Mouse (Mus musculus) G1E (cell line): ENCODE results near the gene Mreg. TPM values are rescaled to one million over a fixed set of nuclear protein-coding genes. Genes with fewer than 3 reads are reported as not detected.
A peak's percentile ranks its signal among the peaks of the same experiment; 100 is the strongest.
"Not testable (repeated sequence)": the region's sequence is repeated elsewhere in the genome, so short reads cannot be mapped to it uniquely, and the experiment has no call there.

Experiments
- ATAC-seq: 2 replicates; pipeline ENCODE4 v1.8.0; 2016; ENCODE audit warnings: mild to moderate bottlenecking; ENCODE audit not compliant: insufficient number of reproducible peaks, poor library complexity, low FRiP score, severe bottlenecking; ENCODE audit errors: extremely low read depth
- DNase-seq: peaks from one replicate; pipeline ENCODE4 v3.0.0; 2012; ENCODE audit warnings: low spot score
- H3K27me3 ChIP-seq: 2 replicates; pipeline ENCODE4 v1.6.1; 2012; ENCODE audit warnings: mild to moderate bottlenecking, low read length, inconsistent platforms; ENCODE audit not compliant: insufficient read depth
- H3K36me3 ChIP-seq: replicated peaks from 2 replicates; pipeline ENCODE3; 2012; ENCODE audit warnings: mild to moderate bottlenecking, inconsistent platforms
- H3K4me1 ChIP-seq: 2 replicates; pipeline ENCODE4 v1.6.1; 2012; ENCODE audit warnings: low read depth, low read length, inconsistent platforms, mixed read lengths; ENCODE audit not compliant: insufficient read depth
- H3K4me3 ChIP-seq: 2 replicates; pipeline ENCODE4 v1.5.1; 2012; ENCODE audit warnings: low read depth, mild to moderate bottlenecking, inconsistent platforms, low read length, moderate library complexity, mixed read lengths
- H3K9me3 ChIP-seq: replicated peaks from 2 replicates; pipeline ENCODE4 v1.6.1; 2012; ENCODE audit warnings: inconsistent platforms
- CTCF ChIP-seq: IDR thresholded peaks from 2 replicates; pipeline ENCODE4 v1.5.1; 2012; ENCODE audit warnings: low read depth, low read length, inconsistent platforms, mixed read lengths
- GATA1 ChIP-seq: IDR thresholded peaks from 2 replicates; pipeline ENCODE4 v1.6.1; 2012; ENCODE audit warnings: borderline replicate concordance, low read length, inconsistent platforms, mixed read lengths
- GATA2 ChIP-seq: IDR thresholded peaks from 2 replicates; pipeline ENCODE4 v1.6.1; 2012; ENCODE audit warnings: low read depth, low read length, inconsistent platforms, borderline replicate concordance
- POLR2AphosphoS5 ChIP-seq: IDR thresholded peaks from 2 replicates; pipeline ENCODE4 v1.6.1; 2012; ENCODE audit warnings: low read depth, low read length, inconsistent platforms; ENCODE audit not compliant: insufficient replicate concordance
- TAL1 ChIP-seq: conservative IDR thresholded peaks from 2 replicates; pipeline ENCODE4 v1.6.1; 2012; ENCODE audit warnings: low read depth, low read length, inconsistent platforms, mixed read lengths
- polyA plus RNA-seq: library from polyadenylated mRNA; stranded (reverse); fragments of >175 nt; gene quantifications from 2 replicates; pipeline ENCODE4 v1.2.3, GENCODE M21; 2012
- total RNA-seq, 2 experiments: library from RNA; stranded (forward) in 1 of 2; stranded (reverse) in 1 of 2; fragments of 200-1000 nt in 1 of 2; fragments of >200 nt in 1 of 2; fragmentation: Nextera tagmentation in 1 of 2; gene quantifications; 2 replicates each; pipeline ENCODE4 v1.2.3; 2014 to 2017

The Mreg gene
- total and polyA plus RNA-seq, 3 experiments, result 0.05 TPM; not detected in 2

DNA sequence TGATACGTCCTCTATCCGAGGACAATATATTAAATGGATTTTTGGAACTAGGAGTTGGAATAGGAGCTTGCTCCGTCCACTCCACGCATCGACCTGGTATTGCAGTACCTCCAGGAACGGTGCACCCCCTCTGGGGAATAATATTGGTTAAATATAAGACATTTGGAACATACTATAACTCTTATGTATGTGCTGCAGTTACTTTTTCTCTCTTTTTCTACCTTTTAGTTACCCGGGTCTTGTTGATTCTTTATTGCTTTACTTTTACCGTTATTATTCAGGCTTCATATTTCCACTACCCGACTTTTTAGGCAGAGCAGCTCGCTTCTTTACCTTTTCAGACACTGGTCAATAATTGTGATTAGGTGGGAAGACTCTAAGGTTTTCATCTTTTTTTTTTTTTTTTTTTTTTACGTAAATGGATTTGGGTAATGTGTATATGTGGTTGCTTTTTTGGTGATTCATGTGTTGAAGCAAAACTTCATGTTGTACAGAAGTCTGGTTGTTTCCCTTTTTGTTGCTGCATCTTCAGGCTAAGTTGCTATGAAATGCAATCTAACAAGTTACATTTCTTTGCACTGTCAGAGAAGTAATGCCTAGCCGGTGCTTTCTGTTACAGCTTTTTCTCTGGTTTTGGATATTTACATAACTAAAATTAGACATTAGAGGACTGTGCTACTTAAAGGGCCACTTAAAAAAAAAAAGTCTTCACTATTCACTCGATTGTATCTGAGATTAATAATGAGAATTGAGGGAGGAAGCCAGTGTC lies 25.1 kb upstream of the Mreg start:
- no peak overlapping the region for H3K4me3 ChIP-seq
- H3K4me1 ChIP-seq, result peaks cover 17% of the 10 kb centered on the region
- TF ChIP-seq GATA2, result no peak
- TF ChIP-seq GATA1, result no peak
- no peak for TF ChIP-seq TAL1
- TF ChIP-seq CTCF, result no peak
- TF ChIP-seq POLR2AphosphoS5, result no peak
- H3K9me3 ChIP-seq, result no peaks in the 10 kb centered on the region
- DNase-seq, result no peak
- H3K27me3 ChIP-seq, result peaks cover 28% of the 10 kb centered on the region
- no peaks in the 10 kb centered on the region for H3K36me3 ChIP-seq
- 0 out of 2 replicates have a peak, but pooled peaks have one; percentile 25 for ATAC-seq

DNA sequence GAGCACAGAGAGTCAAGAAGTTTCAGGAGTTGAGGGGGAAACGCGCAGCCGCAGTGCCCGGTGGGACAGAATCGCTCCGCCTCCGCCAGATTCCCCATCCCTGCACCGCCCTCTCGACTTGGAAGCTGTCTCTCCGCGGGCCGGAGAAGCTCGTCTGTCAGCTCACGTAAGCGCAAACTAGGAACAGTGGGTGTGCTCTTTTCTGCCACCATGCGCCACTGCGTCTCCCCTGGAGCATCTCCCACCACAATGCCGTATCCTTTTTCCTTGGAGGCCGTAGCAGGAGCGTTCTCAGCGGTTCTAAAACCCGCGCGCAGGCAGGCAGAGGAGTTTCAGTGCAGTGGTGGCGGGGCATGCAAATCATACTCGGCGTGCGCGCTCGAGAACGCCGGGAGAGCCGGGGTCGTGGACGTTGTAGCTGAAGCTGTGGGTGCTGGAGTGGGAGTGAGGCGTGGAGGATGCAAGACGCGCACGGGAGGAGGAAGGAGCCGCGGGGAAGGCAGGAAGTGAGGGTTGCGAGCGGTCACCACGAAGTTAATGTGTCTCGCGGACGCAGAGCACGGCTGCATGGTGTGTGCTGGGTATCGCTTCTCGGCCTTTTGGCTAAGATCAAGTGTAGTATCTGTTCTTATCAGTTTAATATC lies 24.4 kb upstream of the Mreg start:
- H3K36me3 ChIP-seq, H3K9me3 ChIP-seq, DNase-seq: not testable (repeated sequence)
- H3K27me3 ChIP-seq, result peaks cover 28% of the 10 kb centered on the region
- peak overlapping the region; percentile 11 for H3K4me3 ChIP-seq
- peak; percentile 74 for ATAC-seq
- peaks cover 17% of the 10 kb centered on the region for H3K4me1 ChIP-seq

- Histone ChIP-seq H3K27me3 (peaks cover 24% of the 10 kb centered on the region), H3K4me1 (peaks cover 10% of the 10 kb centered on the region)
- not testable (repeated sequence) for DNase-seq, H3K4me3 ChIP-seq, ATAC-seq, H3K9me3 ChIP-seq, H3K36me3 ChIP-seq
- TF ChIP-seq CTCF, result 0 out of 2 replicates have a peak, but pooled peaks have one; percentile 15
These were observed 20.5 kb upstream of the Mreg start for GRCm38 (mm10) chr1:72232592-72232991.

DNA sequence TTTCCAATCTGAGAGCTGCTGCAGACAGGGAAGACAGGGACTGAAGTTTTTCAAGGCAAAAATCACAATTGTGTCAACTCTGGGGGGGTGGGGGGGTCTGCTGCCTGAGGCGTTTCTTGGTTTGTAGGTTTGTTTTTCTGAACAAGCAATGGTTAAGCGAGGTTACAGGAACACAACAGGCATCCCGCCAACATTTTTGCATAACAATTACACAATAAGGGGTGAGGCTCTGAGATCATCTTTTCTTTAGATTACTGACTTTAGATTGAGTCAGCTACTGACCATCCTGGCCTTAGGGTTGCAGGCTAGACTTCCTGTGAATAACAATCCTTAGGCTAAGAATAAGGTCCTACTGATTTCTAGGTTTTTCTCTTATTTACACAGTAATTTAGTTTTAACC lies 16.9 kb upstream of the Mreg start:
- DNase-seq (no peak), ATAC-seq (no peak)
- peaks cover 21% of the 10 kb centered on the region for H3K4me1 ChIP-seq
- peaks cover 17% of the 10 kb centered on the region for H3K27me3 ChIP-seq
- H3K36me3 ChIP-seq, result no peaks in the 10 kb centered on the region
- no peak overlapping the region for H3K4me3 ChIP-seq
- H3K9me3 ChIP-seq, result peaks cover 6% of the 10 kb centered on the region
- TF ChIP-seq GATA1 (no peak), CTCF (no peak), POLR2AphosphoS5 (no peak), GATA2 (no peak), TAL1 (no peak)

DNA sequence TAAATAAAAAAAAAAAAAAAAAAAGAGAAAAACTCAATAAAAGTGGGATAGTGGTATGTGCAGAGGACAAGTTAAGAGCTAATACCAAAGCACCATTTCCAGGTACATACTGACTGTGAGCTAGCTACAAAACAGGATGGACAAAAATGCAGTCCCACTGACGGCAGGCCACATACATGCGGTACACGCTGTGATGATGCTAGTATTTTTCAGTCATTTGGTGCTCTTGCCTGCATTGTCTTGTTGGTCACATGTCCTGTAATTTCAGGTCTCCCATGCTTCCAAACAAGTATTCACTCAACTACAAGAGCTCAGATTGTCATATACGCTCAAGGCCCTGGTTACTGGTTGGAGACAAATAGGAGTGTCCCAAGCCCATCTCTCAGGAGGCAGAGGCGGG lies 15.4 kb upstream of the Mreg start:
- TF ChIP-seq GATA1, result no peak
- no peak for TF ChIP-seq POLR2AphosphoS5
- TF ChIP-seq CTCF, result no peak
- TF ChIP-seq GATA2, result no peak
- TF ChIP-seq TAL1, result no peak
- H3K27me3 ChIP-seq, result peaks cover 28% of the 10 kb centered on the region
- no peak for ATAC-seq
- peaks cover 21% of the 10 kb centered on the region for H3K4me1 ChIP-seq
- DNase-seq, result no peak
- no peaks in the 10 kb centered on the region for H3K36me3 ChIP-seq
- H3K4me3 ChIP-seq, result no peak overlapping the region
- H3K9me3 ChIP-seq, result peaks cover 6% of the 10 kb centered on the region

GRCm38 (mm10) chr1:72226887-72227481 lies 14.9 kb upstream of the Mreg start:
- DNase-seq (peak; percentile 15), ATAC-seq (no peak; the same call in 1 of the 2 replicates)
- H3K4me3 ChIP-seq, result no peak overlapping the region
- H3K36me3 ChIP-seq, result no peaks in the 10 kb centered on the region
- H3K4me1 ChIP-seq, result peaks cover 21% of the 10 kb centered on the region
- peaks cover 6% of the 10 kb centered on the region for H3K9me3 ChIP-seq
- H3K27me3 ChIP-seq, result peaks cover 28% of the 10 kb centered on the region
- TF ChIP-seq POLR2AphosphoS5 (no peak), CTCF (no peak), GATA2 (no peak), GATA1 (no peak), TAL1 (no peak)
